19 mouse cellular contexts compared by ENCODE assay signal in the genomic region with DNA sequence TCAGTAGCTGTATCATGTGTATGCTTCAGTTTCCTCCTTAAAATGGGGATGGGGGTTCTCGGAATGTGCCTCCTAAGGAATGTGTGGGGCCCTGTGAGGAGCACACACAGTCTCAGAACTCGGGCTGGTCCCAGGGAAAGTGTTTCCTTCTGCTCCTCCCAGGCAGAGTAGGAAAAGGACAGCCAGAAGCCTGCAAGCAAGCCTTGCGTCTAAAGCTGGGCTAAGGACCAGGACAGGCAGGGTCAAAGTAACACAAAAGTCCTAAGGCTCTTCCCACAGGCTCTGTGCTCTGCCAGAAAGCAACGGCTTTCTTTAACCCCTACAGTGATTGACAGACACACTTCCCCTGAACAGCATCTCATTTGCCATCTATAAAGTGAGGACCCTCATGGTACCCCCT. TPM values are rescaled to one million over a fixed set of nuclear protein-coding genes. Genes with fewer than 3 reads are reported as not detected.
DNase-seq lines count a peak whose midpoint lies in the region; ATAC-seq and TF ChIP-seq lines count a peak whose summit lies in the region.
"Had no signal": no experiment of that assay in that cellular context is flagged by ENCODE, and none has a peak within 500 bp of the region (broad histone marks: within the 10 kb centered on the region; RNA-seq: fewer than 3 reads in every experiment).

No protein-coding gene starts in this region.

- no peak for ATAC-seq in heart, embryonic 16.5 days (replicated peaks; ENCODE audit: extremely low read depth, insufficient read depth, low FRiP score)
- no peak for ATAC-seq in lung, postnatal 0 days
- ATAC-seq: activated CD4-positive, CD25-positive, alpha-beta regulatory T cell, adult 4 months; forebrain, postnatal 0 days; hindbrain, postnatal 0 days; Patski had no signal

- TF ChIP-seq CTCF in gastrocnemius, adult 2 months (IDR thresholded peaks at IDR 0.05) = no peak
- TF ChIP-seq CTCF in lung, postnatal 0 days (IDR thresholded peaks at IDR 0.05) = no peak
- TF ChIP-seq CTCF in lung, adult 2 months (IDR thresholded peaks at IDR 0.05; ENCODE audit: insufficient read depth, low read length) = no peak

- intact Hi-C loops in gastrocnemius, adult 2 months (cut with DNase I) = no loop called here
- intact Hi-C loops in heart, postnatal 14 days (cut with DNase I) = no loop called here
- intact Hi-C loops in left cerebral cortex, postnatal 14 days (cut with DNase I) = no loop called here

- no peak for TF ChIP-seq POLR2A in lung, adult 2 months (IDR thresholded peaks at IDR 0.05; ENCODE audit: borderline replicate concordance, extremely low read depth, low read depth, low read length)

- H3K4me3 ChIP-seq in gastrocnemius, adult 2 months = no peak overlapping the region
- no peak overlapping the region for H3K4me3 ChIP-seq in heart, embryonic 16.5 days (ENCODE audit: low read length)
- H3K4me3 ChIP-seq in lung, postnatal 0 days (ENCODE audit: low read depth, low read length) = no peak overlapping the region
- no peak overlapping the region for H3K4me3 ChIP-seq in lung, adult 2 months (replicated peaks; ENCODE audit: extremely low read depth, low read depth, low read length)
- no peak overlapping the region for H3K4me3 ChIP-seq in limb, embryonic 10.5 days
- H3K4me3 ChIP-seq: embryonic facial prominence, embryonic 12.5 days; limb, embryonic 15.5 days had no signal

- H3K4me1 ChIP-seq in heart, embryonic 16.5 days (ENCODE audit: control insufficient read depth, insufficient read depth, low read length) = peaks cover 86% of the 10 kb centered on the region
- H3K4me1 ChIP-seq in lung, postnatal 0 days (ENCODE audit: insufficient read depth, low read depth, low read length) = peaks cover 49% of the 10 kb centered on the region
- peaks cover 34% of the 10 kb centered on the region for H3K4me1 ChIP-seq in lung, adult 2 months (ENCODE audit: control insufficient read depth, insufficient read depth, low read length)
- H3K4me1 ChIP-seq in limb, embryonic 10.5 days = peaks cover 81% of the 10 kb centered on the region

- WGBS in heart, embryonic 16.5 days = 44% methylated on average over 4 of the region's 4 CpGs
- WGBS in lung, postnatal 0 days = 24% methylated on average over 4 of the region's 4 CpGs
- 42% methylated on average over 4 of the region's 4 CpGs for WGBS in lung, adult 2 months
- 57% methylated on average over 4 of the region's 4 CpGs for WGBS in limb, embryonic 10.5 days

- no peak for TF ChIP-seq EP300 in lung, postnatal 0 days (IDR thresholded peaks at IDR 0.05)

- H3K9me3 ChIP-seq in heart, embryonic 16.5 days (replicated peaks; ENCODE audit: control insufficient read depth, low read length) = no peaks in the 10 kb centered on the region
- H3K9me3 ChIP-seq in lung, postnatal 0 days (ENCODE audit: low read length) = no peaks in the 10 kb centered on the region
- no peaks in the 10 kb centered on the region for H3K9me3 ChIP-seq in limb, embryonic 10.5 days (replicated peaks)
- H3K9me3 ChIP-seq: embryonic facial prominence, embryonic 12.5 days; limb, embryonic 15.5 days had no signal

- H3K27me3 ChIP-seq in heart, embryonic 16.5 days (ENCODE audit: control insufficient read depth, insufficient read depth, low read length) = no peaks in the 10 kb centered on the region
- H3K27me3 ChIP-seq in lung, postnatal 0 days (replicated peaks; ENCODE audit: insufficient read depth, low read length) = no peaks in the 10 kb centered on the region
- H3K27me3 ChIP-seq in limb, embryonic 10.5 days (ENCODE audit: low read depth, poor library complexity, severe bottlenecking) = 0 out of 2 replicates have a peak, but pooled peaks cover 6% of the 10 kb centered on the region
- H3K27me3 ChIP-seq: embryonic facial prominence, embryonic 12.5 days; limb, embryonic 15.5 days; Patski had no signal

- no peak overlapping the region for H3K4me2 ChIP-seq in heart, embryonic 16.5 days (ENCODE audit: low read depth, low read length)
- no peak overlapping the region for H3K4me2 ChIP-seq in lung, postnatal 0 days (replicated peaks; ENCODE audit: low read depth, low read length)
- H3K4me2 ChIP-seq: embryonic facial prominence, embryonic 12.5 days; limb, embryonic 15.5 days had no signal

- DNase-seq in gastrocnemius, adult 2 months = no peak
- DNase-seq in gastrocnemius, adult 8-10 months (ENCODE audit: low spot score in 2 of 2) = no peak
- DNase-seq in heart, postnatal 14 days = no peak
- DNase-seq in lung, postnatal 0 days (ENCODE audit: low spot score) = peak; percentile 24
- no peak for DNase-seq in lung, adult 2 months
- DNase-seq in limb, embryonic 10.5 days (ENCODE audit: low spot score) = no peak
- DNase-seq in left cerebral cortex, postnatal 14 days (ENCODE audit: low spot score in 2 of 2) = no peak
- DNase-seq: cerebellum, adult 2 months; forebrain, postnatal 0 days; lung, postnatal 10 days; midbrain, embryonic 14.5 days; right cerebral cortex, adult 18-20 months; thymus, postnatal 4 days had no signal

- H3K36me3 ChIP-seq in heart, embryonic 16.5 days (ENCODE audit: control insufficient read depth, insufficient read depth) = no peaks in the 10 kb centered on the region
- H3K36me3 ChIP-seq in lung, postnatal 0 days (ENCODE audit: insufficient read depth, low read length) = no peaks in the 10 kb centered on the region
- 0 out of 2 replicates have a peak, but pooled peaks cover 8% of the 10 kb centered on the region for H3K36me3 ChIP-seq in limb, embryonic 10.5 days
- H3K36me3 ChIP-seq: embryonic facial prominence, embryonic 12.5 days had no signal

- peak overlapping the region; percentile 24 for H3K27ac ChIP-seq in gastrocnemius, adult 2 months
- no peak overlapping the region for H3K27ac ChIP-seq in heart, embryonic 16.5 days (ENCODE audit: low read length)
- no peak overlapping the region for H3K27ac ChIP-seq in lung, postnatal 0 days (ENCODE audit: low read length)
- 0 out of 2 replicates have a peak overlapping the region, but pooled peaks have one; percentile 7 for H3K27ac ChIP-seq in limb, embryonic 10.5 days
- H3K27ac ChIP-seq: embryonic facial prominence, embryonic 12.5 days; hindbrain, postnatal 0 days; limb, embryonic 15.5 days had no signal

- H3K9ac ChIP-seq in heart, embryonic 16.5 days (ENCODE audit: low read length) = 0 out of 2 replicates have a peak overlapping the region, but pooled peaks have one; percentile 23
- H3K9ac ChIP-seq in lung, postnatal 0 days (replicated peaks; ENCODE audit: low read depth) = no peak overlapping the region
- H3K9ac ChIP-seq: embryonic facial prominence, embryonic 12.5 days; forebrain, postnatal 0 days; limb, embryonic 15.5 days had no signal

RNA-seq across cellular contexts. Expression of a gene that starts 14.9 kb away (rescaled TPM):
- total RNA-seq in gastrocnemius, adult 2 months (2021) = 10 to 100 TPM in 1 of 2 experiments, 1 to 10 TPM in 1; 6.5 to 10.0 TPM
- total RNA-seq in gastrocnemius, adult 8-10 months (2022) = 1 to 10 TPM; 4.1 to 8.8 (median 6.6) TPM
- polyA plus RNA-seq in heart, embryonic 16.5 days (2015; fragmentation: Nextera tagmentation; extraction: Ambion mirVana) = 7.6 and 9.2 TPM in 2 replicates
- 10 to 100 TPM; 29.7 to 46.1 TPM for total RNA-seq in heart, postnatal 14 days (2021)
- polyA plus RNA-seq in lung, postnatal 0 days (2015; fragmentation: Nextera tagmentation; extraction: Ambion mirVana) = 7.1 and 8.8 TPM in 2 replicates
- polyA plus RNA-seq in lung, adult 2 months (2012; rRNA removed) = 36.2 and 37.7 TPM in 2 replicates
- 4.3 and 4.8 TPM in 2 replicates for polyA plus RNA-seq in limb, embryonic 10.5 days (2016; fragmentation: Nextera tagmentation; extraction: Ambion mirVana)
- 10 to 100 TPM; 12.1 to 15.0 TPM for total RNA-seq in left cerebral cortex, postnatal 14 days (2021)
- polyA plus RNA-seq: activated CD4-positive, CD25-positive, alpha-beta regulatory T cell, adult 4 months had no signal

Comparison
In these comparisons a context has a peak if more than half of its experiments do, and no peak if none do; other contexts are left out.
1. H3K27ac ChIP-seq: peak in gastrocnemius, adult 2 months (single experiment) and limb, embryonic 10.5 days (single experiment); none in heart, embryonic 16.5 days (single experiment) and lung, postnatal 0 days (single experiment).